Mouse (Mus musculus) midbrain, embryonic 11.5 days (tissue): ENCODE measurements at regions not wholly inside any gene's neighbourhood (a gene's known extent, or its start where the extent isn't known, plus 50 kb on each side); places are given as distances from the start of the nearest gene placed in this dataset.
"Not testable (repeated sequence)": the region's sequence is repeated elsewhere in the genome, so short reads cannot be mapped to it uniquely, and the experiment has no call there.

ENCODE experiments used
- ATAC-seq: fragments of 200-750 bp; cut with Nextera tagmentation; 2 replicates; pipeline ENCODE4 v1.8.0; 2017; ENCODE audit warnings: moderate TSS enrichment, moderate library complexity; ENCODE audit not compliant: low FRiP score
- DNase-seq: peaks from one replicate; pipeline ENCODE4 v3.0.0; 2015; ENCODE audit warnings: low spot score; ENCODE audit errors: missing footprints
- H3K27ac ChIP-seq: fragments of 300-500 bp; sonication (generic); 2 replicates; pipeline ENCODE4 v1.5.1; 2014; ENCODE audit warnings: low read depth, low read length
- H3K27me3 ChIP-seq: fragments of 300-500 bp; sonication (generic); 2 replicates; pipeline ENCODE4 v1.6.1; 2014; ENCODE audit warnings: mild to moderate bottlenecking, low read length, moderate library complexity, mixed read lengths; ENCODE audit not compliant: control insufficient read depth, insufficient read depth
- H3K36me3 ChIP-seq: fragments of 300-500 bp; sonication (generic); 2 replicates; pipeline ENCODE4 v1.6.1; 2014; ENCODE audit warnings: mild to moderate bottlenecking, low read length, moderate library complexity, mixed read lengths; ENCODE audit not compliant: control insufficient read depth, insufficient read depth
- H3K4me1 ChIP-seq: fragments of 300-500 bp; sonication (generic); 2 replicates; pipeline ENCODE4 v1.6.1; 2014; ENCODE audit warnings: low read length; ENCODE audit not compliant: control insufficient read depth, insufficient read depth
- H3K4me2 ChIP-seq: fragments of 300-500 bp; sonication (generic); 2 replicates; pipeline ENCODE4 v1.6.1; 2014; ENCODE audit warnings: mild to moderate bottlenecking, moderate library complexity
- H3K4me3 ChIP-seq: fragments of 300-500 bp; sonication (generic); 2 replicates; pipeline ENCODE4 v1.5.1; 2014; ENCODE audit warnings: low read depth, low read length
- H3K9ac ChIP-seq: fragments of 300-500 bp; sonication (generic); 2 replicates; pipeline ENCODE4 v1.6.1; 2014; ENCODE audit warnings: low read length
- H3K9me3 ChIP-seq: fragments of 300-500 bp; sonication (generic); 2 replicates; pipeline ENCODE4 v1.6.1; 2016; ENCODE audit warnings: low read length; ENCODE audit not compliant: control insufficient read depth
- WGBS: fragments of 180-500 bp; shearing (Covaris S2); extraction: QIAGEN DNeasy Blood & Tissue Kit; methylation state at CpG from one replicate; pipeline ENCODE4 v1.1.7; 2014; 5-methylcytosine and 5-hydroxymethylcytosine counted together

DNA sequence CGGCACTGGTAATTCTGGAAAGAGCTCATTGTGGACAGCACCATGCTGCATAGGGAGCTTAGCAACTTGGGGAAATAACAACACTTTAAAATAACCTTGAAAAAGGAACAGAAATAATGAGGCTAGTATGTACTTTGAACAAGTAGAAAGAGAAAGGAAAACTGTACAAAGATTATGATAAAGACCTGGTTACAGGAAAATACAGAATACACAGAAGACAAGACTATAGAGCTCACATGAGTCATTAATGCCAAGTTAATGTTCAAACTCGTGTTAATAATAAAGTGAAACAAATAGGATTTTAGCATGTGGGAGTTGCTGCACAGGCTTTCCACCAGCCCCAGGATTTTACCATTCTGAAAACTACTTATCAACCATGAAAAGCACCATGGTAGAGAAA is 341.8 kb upstream of the Hand2 start:
- Histone ChIP-seq H3K4me1 (no peaks in the 10 kb centered on the region), H3K9me3 (no peaks in the 10 kb centered on the region), H3K36me3 (no peaks in the 10 kb centered on the region), H3K4me2 (no peak overlapping the region), H3K27me3 (no peaks in the 10 kb centered on the region), H3K9ac (no peak overlapping the region), H3K27ac (no peak overlapping the region), H3K4me3 (no peak overlapping the region)
- whole genome bisulfite sequencing, result 70% methylated on average over 2 of the region's 2 CpGs
- ATAC-seq (no peak), DNase-seq (no peak)

DNA sequence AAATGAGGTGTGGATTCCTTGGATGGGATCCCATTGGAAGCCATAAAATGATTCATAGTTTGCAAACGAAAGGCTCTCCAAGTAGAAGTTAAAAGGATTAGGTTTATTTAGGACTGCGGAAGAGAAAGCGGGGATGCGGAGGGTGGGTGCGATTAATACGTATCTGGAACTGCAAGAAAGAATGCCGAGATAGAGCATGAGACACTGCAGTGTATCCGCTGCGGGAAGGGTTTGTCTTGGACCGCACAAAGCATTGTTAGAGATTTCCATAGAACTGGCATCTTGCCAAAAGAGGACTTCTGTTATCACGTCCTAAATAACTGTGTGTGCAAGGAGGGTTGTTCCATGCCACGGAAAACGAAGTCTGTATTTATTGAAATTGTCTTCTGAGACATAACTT is 341.4 kb upstream of the Hand2 start:
- Histone ChIP-seq H3K4me2 (no peak overlapping the region), H3K9ac (no peak overlapping the region), H3K4me1 (no peaks in the 10 kb centered on the region), H3K36me3 (no peaks in the 10 kb centered on the region), H3K9me3 (no peaks in the 10 kb centered on the region), H3K27me3 (no peaks in the 10 kb centered on the region), H3K27ac (no peak overlapping the region), H3K4me3 (no peak overlapping the region)
- WGBS, result 90% methylated on average over 13 of the region's 13 CpGs
- ATAC-seq (no peak), DNase-seq (no peak)

- no peak for ATAC-seq
- H3K4me1 ChIP-seq, result no peaks in the 10 kb centered on the region
- no peak overlapping the region for H3K4me2 ChIP-seq
- no peak overlapping the region for H3K4me3 ChIP-seq
- no peak overlapping the region for H3K9ac ChIP-seq
- H3K27me3 ChIP-seq, result no peaks in the 10 kb centered on the region
- H3K9me3 ChIP-seq, result no peaks in the 10 kb centered on the region
- no peak for DNase-seq
- no peaks in the 10 kb centered on the region for H3K36me3 ChIP-seq
- 77% methylated on average over 6 of the region's 6 CpGs for WGBS
- no peak overlapping the region for H3K27ac ChIP-seq
Observed at GRCm38 (mm10) chr8:57010318-57011024, 310.3 kb upstream of the Hand2 start.

DNA sequence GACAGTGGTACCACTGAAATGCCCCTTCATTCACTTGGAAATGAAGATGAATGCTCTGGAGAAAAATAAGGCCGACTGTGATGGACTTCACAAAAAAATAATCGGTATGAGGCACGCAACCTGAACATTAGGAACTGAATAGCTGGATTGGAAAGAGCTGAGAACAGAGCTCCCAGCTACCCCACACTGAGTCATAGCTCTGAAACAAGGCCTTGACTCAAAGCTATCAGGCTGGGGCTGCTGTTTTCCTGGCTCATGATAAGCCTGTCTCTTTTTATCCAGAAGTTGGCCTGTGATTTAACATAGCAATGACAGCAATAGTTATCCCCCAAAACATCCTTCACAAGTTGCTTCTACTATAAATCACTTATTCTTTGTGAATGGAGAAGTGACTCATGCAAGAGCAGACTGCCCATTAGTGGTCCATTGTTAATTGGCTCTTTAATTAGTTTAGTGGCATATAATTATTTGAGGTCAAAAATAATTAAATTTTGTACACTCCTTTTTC is 306.9 kb upstream of the Hand2 start:
- no peaks in the 10 kb centered on the region for H3K9me3 ChIP-seq
- no peaks in the 10 kb centered on the region for H3K27me3 ChIP-seq
- H3K4me2 ChIP-seq, result no peak overlapping the region
- WGBS, result 74% methylated on average over 3 of the region's 3 CpGs
- no peaks in the 10 kb centered on the region for H3K36me3 ChIP-seq
- H3K4me1 ChIP-seq, result no peaks in the 10 kb centered on the region
- no peak overlapping the region for H3K27ac ChIP-seq
- H3K9ac ChIP-seq, result no peak overlapping the region
- H3K4me3 ChIP-seq, result no peak overlapping the region
- DNase-seq (no peak), ATAC-seq (no peak)

DNA sequence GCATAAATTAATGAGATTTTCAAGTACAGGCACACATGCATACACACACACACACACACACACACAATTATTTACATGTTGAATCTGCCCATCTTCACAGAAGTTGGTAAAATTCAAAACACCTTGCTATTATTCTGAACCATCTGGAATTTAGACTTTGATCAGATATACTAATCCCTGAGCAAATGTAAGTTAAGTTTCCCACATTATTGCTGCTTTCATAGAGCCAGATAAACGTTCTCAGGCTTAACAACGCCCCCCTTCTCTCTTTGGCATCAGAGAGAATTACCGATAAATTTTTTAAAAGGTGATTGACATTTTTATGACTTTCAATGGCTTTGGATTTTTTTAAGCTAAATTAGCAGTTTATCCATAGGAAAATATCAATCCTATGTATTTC is 304.5 kb upstream of the Hand2 start:
- H3K4me2 ChIP-seq, result no peak overlapping the region
- no peaks in the 10 kb centered on the region for H3K27me3 ChIP-seq
- DNase-seq (no peak), ATAC-seq (no peak)
- H3K36me3 ChIP-seq, result no peaks in the 10 kb centered on the region
- H3K9ac ChIP-seq, result no peak overlapping the region
- H3K4me1 ChIP-seq, result no peaks in the 10 kb centered on the region
- 82% methylated on average over 3 of the region's 3 CpGs for WGBS
- no peaks in the 10 kb centered on the region for H3K9me3 ChIP-seq
- no peak overlapping the region for H3K27ac ChIP-seq
- H3K4me3 ChIP-seq, result no peak overlapping the region

DNA sequence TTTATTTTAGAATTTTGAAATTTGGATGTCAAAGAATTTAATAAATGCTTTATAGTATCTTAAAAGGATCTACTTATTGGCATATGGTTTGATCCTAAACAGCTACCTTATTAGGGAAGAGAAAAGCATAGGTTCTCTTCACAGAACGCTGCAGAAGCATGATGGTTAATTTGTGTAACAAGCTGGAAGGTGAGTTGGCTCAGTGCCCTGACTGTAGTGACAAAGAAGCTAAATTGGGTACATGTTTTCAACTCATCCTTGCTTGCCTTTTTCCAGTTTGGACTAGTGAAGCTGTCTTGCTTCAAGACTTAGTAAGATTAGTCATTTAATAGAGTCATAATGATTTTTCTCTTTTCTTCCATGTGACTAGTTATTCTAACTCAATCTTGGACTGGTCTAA is 292.7 kb upstream of the Hand2 start:
- not testable (repeated sequence) for H3K4me1 ChIP-seq, ATAC-seq, H3K4me2 ChIP-seq

GRCm38 (mm10) chr8:57048490-57048889 is 272.3 kb upstream of the Hand2 start:
- no peak for DNase-seq
- Histone ChIP-seq H3K4me3 (no peak overlapping the region), H3K9ac (no peak overlapping the region), H3K27me3 (no peaks in the 10 kb centered on the region), H3K36me3 (no peaks in the 10 kb centered on the region), H3K4me2 (no peak overlapping the region), H3K9me3 (no peaks in the 10 kb centered on the region), H3K4me1 (no peaks in the 10 kb centered on the region), H3K27ac (no peak overlapping the region)
- WGBS, result 90% methylated on average over 6 of the region's 6 CpGs
- ATAC-seq, result no peak

More for the DNA sequence above, 292.7 kb upstream of the Hand2 start:
- not testable (repeated sequence) for H3K36me3 ChIP-seq, DNase-seq, H3K4me3 ChIP-seq, H3K27ac ChIP-seq, H3K27me3 ChIP-seq, H3K9me3 ChIP-seq, H3K9ac ChIP-seq
- WGBS, result 94% methylated on average over 1 of the region's 1 CpGs

- Histone ChIP-seq H3K9me3 (no peaks in the 10 kb centered on the region), H3K4me3 (no peak overlapping the region), H3K4me2 (no peak overlapping the region), H3K36me3 (no peaks in the 10 kb centered on the region), H3K9ac (no peak overlapping the region), H3K4me1 (no peaks in the 10 kb centered on the region), H3K27ac (no peak overlapping the region), H3K27me3 (no peaks in the 10 kb centered on the region)
- WGBS, result 83% methylated on average over 3 of the region's 3 CpGs
- DNase-seq (no peak), ATAC-seq (no peak)
Observed at GRCm38 (mm10) chr8:57048909-57049308, 271.9 kb upstream of the Hand2 start.

DNA sequence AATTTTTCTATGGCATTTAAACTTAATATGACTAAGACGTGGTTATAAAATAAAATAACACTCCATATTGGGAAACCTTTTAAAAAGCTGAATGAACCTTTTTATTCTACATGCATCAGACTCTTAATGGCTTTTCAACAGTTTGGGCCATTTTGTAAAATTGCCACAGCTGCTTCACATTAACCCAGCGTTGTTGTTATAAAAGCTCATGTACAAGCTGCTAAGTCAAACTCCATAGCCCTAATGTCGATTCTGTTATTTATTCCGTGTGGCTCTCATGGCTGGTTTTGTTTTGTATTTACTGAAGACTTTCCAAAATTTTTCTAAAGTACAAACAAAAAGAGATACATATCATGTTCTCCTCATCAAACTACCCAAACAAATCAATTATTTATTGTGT is 268.1 kb upstream of the Hand2 start:
- ATAC-seq, result no peak
- no peak for DNase-seq

More for the DNA sequence above, 268.1 kb upstream of the Hand2 start:
- H3K36me3 ChIP-seq, result no peaks in the 10 kb centered on the region
- no peak overlapping the region for H3K4me2 ChIP-seq
- H3K4me1 ChIP-seq, result no peaks in the 10 kb centered on the region
- WGBS, result 82% methylated on average over 4 of the region's 4 CpGs
- no peak overlapping the region for H3K27ac ChIP-seq
- H3K27me3 ChIP-seq, result no peaks in the 10 kb centered on the region
- no peak overlapping the region for H3K9ac ChIP-seq
- no peaks in the 10 kb centered on the region for H3K9me3 ChIP-seq
- H3K4me3 ChIP-seq, result no peak overlapping the region
